Mouse (Mus musculus): ENCODE measurements around the gene Tprkb.
"Not testable (repeated sequence)": the region's sequence is repeated elsewhere in the genome, so short reads cannot be mapped to it uniquely, and the experiment has no call there.

- TF ChIP-seq CTCF, EP300 (IDR thresholded peaks at IDR 0.05; ENCODE audit: low read depth): not testable (repeated sequence)
Measured at GRCm38 (mm10) chr6:85966081-85966480, 54.4 kb downstream of the Tprkb start.

Data from liver, postnatal 0 days (tissue).